8 mouse cellular contexts compared by ENCODE assay signal in the genomic region with DNA sequence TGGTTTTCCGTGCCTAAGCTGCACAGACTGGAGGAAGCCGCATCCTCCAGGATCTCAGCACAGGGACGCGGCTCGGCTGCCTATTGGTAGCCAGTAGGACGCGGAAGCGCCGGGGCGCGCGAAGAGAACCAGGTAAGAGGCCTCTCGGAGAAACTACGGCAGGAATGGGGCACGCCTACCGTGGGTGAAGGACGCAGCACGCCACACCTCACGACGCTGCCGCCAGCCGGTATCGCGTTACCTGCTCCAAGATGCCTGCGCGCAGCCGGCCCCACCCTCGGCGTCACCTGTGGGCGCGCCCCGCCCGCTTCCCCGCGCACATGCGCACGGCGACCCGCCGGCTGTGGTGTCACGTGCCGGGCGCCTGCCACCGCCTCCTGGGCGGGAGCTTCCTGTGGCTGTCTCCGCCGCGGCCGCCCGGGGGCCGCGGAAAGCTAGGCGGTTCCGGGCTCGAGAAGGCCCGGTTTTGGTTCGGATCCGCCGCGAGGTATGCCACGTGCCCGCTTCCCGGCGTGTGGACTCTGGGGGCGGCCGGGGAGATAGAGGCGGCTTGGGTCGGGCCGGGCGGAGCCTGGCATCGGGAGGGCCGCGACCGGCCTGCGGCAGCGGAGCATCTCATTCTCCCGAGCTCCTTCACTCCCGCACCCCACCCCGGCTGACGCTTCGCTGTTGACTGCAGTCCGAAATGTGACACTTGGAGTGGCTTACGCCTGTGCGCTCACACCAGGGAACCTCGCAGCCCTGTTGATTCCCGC. TPM values are rescaled to one million over a fixed set of nuclear protein-coding genes. Genes with fewer than 3 reads are reported as not detected.
DNase-seq lines count a peak whose midpoint lies in the region; ATAC-seq lines count a peak whose summit lies in the region.

Gene Cc2d1b, plus strand, starts transcription at position 354 of the 755 bp plus-strand sequence.

- H3K4me1 ChIP-seq in forebrain, embryonic 10.5 days = peaks cover 20% of the 10 kb centered on the region
- H3K4me1 ChIP-seq in heart, embryonic 15.5 days (replicated peaks) = peaks cover 13% of the 10 kb centered on the region
- peaks cover 26% of the 10 kb centered on the region for H3K4me1 ChIP-seq in liver, embryonic 15.5 days (replicated peaks)
- H3K4me1 ChIP-seq in neural tube, embryonic 12.5 days = peaks cover 17% of the 10 kb centered on the region

- no peaks in the 10 kb centered on the region for H3K9me3 ChIP-seq in forebrain, embryonic 10.5 days
- H3K9me3 ChIP-seq in heart, embryonic 15.5 days (replicated peaks) = no peaks in the 10 kb centered on the region
- no peaks in the 10 kb centered on the region for H3K9me3 ChIP-seq in liver, embryonic 15.5 days (replicated peaks)
- no peaks in the 10 kb centered on the region for H3K9me3 ChIP-seq in neural tube, embryonic 12.5 days

- peak; percentile 93 for ATAC-seq in heart, embryonic 15.5 days (replicated peaks; ENCODE audit: insufficient number of reproducible peaks, insufficient read depth, low FRiP score, low read depth)
- peak; percentile 94 for ATAC-seq in liver, embryonic 15.5 days (ENCODE audit: insufficient read depth)
- ATAC-seq in neural tube, embryonic 12.5 days (ENCODE audit: low FRiP score, low read depth) = peak; percentile 87

- H3K27ac ChIP-seq in forebrain, embryonic 10.5 days = peak within 1 kb of the TSS; percentile 96
- H3K27ac ChIP-seq in heart, embryonic 15.5 days = peak within 1 kb of the TSS; percentile 84
- H3K27ac ChIP-seq in liver, embryonic 15.5 days (replicated peaks) = peak within 1 kb of the TSS; percentile 86
- peak within 1 kb of the TSS; percentile 57; the same call in 1 of the 2 replicates for H3K27ac ChIP-seq in neural tube, embryonic 12.5 days

- peak within 1 kb of the TSS; percentile 85 for H3K4me3 ChIP-seq in forebrain, embryonic 10.5 days
- peak within 1 kb of the TSS; percentile 87 for H3K4me3 ChIP-seq in heart, embryonic 15.5 days
- H3K4me3 ChIP-seq in liver, embryonic 15.5 days (replicated peaks) = peak within 1 kb of the TSS; percentile 87
- peak within 1 kb of the TSS; percentile 79 for H3K4me3 ChIP-seq in neural tube, embryonic 12.5 days

- WGBS in forebrain, embryonic 10.5 days = under 1% methylated on average over 86 of the region's 86 CpGs
- under 1% methylated on average over 86 of the region's 86 CpGs for WGBS in heart, embryonic 15.5 days
- under 1% methylated on average over 86 of the region's 86 CpGs for WGBS in liver, embryonic 15.5 days (ENCODE audit: insufficient replicate concordance)
- under 1% methylated on average over 86 of the region's 86 CpGs for WGBS in neural tube, embryonic 12.5 days

- peak within 1 kb of the TSS; percentile 68 for H3K4me2 ChIP-seq in heart, embryonic 15.5 days
- H3K4me2 ChIP-seq in liver, embryonic 15.5 days = peak within 1 kb of the TSS; percentile 93
- peak within 1 kb of the TSS; percentile 83 for H3K4me2 ChIP-seq in neural tube, embryonic 12.5 days (replicated peaks)

- peak within 1 kb of the TSS; percentile 95 for H3K9ac ChIP-seq in heart, embryonic 15.5 days
- peak within 1 kb of the TSS; percentile 84 for H3K9ac ChIP-seq in liver, embryonic 15.5 days
- peak within 1 kb of the TSS; percentile 88 for H3K9ac ChIP-seq in neural tube, embryonic 12.5 days

- no peaks in the 10 kb centered on the region for H3K27me3 ChIP-seq in forebrain, embryonic 10.5 days (ENCODE audit: poor library complexity, severe bottlenecking)
- no peaks in the 10 kb centered on the region for H3K27me3 ChIP-seq in heart, embryonic 15.5 days
- no peaks in the 10 kb centered on the region for H3K27me3 ChIP-seq in liver, embryonic 15.5 days
- no peaks in the 10 kb centered on the region for H3K27me3 ChIP-seq in neural tube, embryonic 12.5 days (replicated peaks)

- DNase-seq in CD8-positive naive resting alpha-beta T cell, adult 2 months (ENCODE audit: low read depth in 2 of 2, low spot score in 2 of 2) = peak; percentile 90 to 91
- peak; percentile 67 for DNase-seq in c-Kit-positive CD71-negative TER-119-negative erythroid progenitor cells, embryonic 14.5 days (ENCODE audit: low read depth)
- peak; percentile 89 for DNase-seq in forebrain, embryonic 10.5 days (ENCODE audit: extremely low spot score, low spot score)
- DNase-seq in kidney, postnatal 36 days = peak; percentile 95
- peak; percentile 83 for DNase-seq in telencephalon, adult 2 months (ENCODE audit: low read depth, low spot score)

- peaks cover 46% of the 10 kb centered on the region for H3K36me3 ChIP-seq in forebrain, embryonic 10.5 days (replicated peaks)
- peaks cover 9% of the 10 kb centered on the region for H3K36me3 ChIP-seq in heart, embryonic 15.5 days
- H3K36me3 ChIP-seq in liver, embryonic 15.5 days (replicated peaks) = peaks cover 19% of the 10 kb centered on the region
- H3K36me3 ChIP-seq in neural tube, embryonic 12.5 days = peaks cover 10% of the 10 kb centered on the region

RNA-seq across cellular contexts. Expression of gene Cc2d1b, which starts in this region (rescaled TPM):
- polyA plus RNA-seq in forebrain, embryonic 10.5 days (2016; fragmentation: Nextera tagmentation; extraction: Ambion mirVana) = 23.6 and 27.7 TPM in 2 replicates
- 15.9 and 18.9 TPM in 2 replicates for polyA plus RNA-seq in heart, embryonic 15.5 days (2015; fragmentation: Nextera tagmentation; extraction: Ambion mirVana)
- polyA plus RNA-seq in liver, embryonic 15.5 days (2015; fragmentation: Nextera tagmentation; extraction: Ambion mirVana) = 9.0 and 9.1 TPM in 2 replicates
- 22.5 and 24.9 TPM in 2 replicates for polyA plus RNA-seq in neural tube, embryonic 12.5 days (2016; fragmentation: Nextera tagmentation; extraction: Ambion mirVana)

Comparison
In these comparisons a context has a peak if more than half of its experiments do, and no peak if none do; other contexts are left out.
1. Peak in every context shown above with its lines: DNase-seq, ATAC-seq, H3K4me3 ChIP-seq and H3K27ac ChIP-seq.